Mouse (Mus musculus) intestine, embryonic 16.5 days (tissue): ENCODE measurements around the gene Slc3a2. TPM values are rescaled to one million over a fixed set of nuclear protein-coding genes. Genes with fewer than 3 reads are reported as not detected.
"Not testable (repeated sequence)": the region's sequence is repeated elsewhere in the genome, so short reads cannot be mapped to it uniquely, and the experiment has no call there.

Experiments used
- ATAC-seq: fragments of 200-750 bp; cut with Nextera tagmentation; 2 replicates; pipeline ENCODE4 v1.8.0; 2017; ENCODE audit warnings: moderate TSS enrichment, moderate library complexity
- H3K27ac ChIP-seq: fragments of 300-500 bp; sonication (generic); 2 replicates; pipeline ENCODE4 v1.5.1; 2014; ENCODE audit warnings: mild to moderate bottlenecking, low read length
- H3K27me3 ChIP-seq: fragments of 300-500 bp; sonication (generic); replicated peaks from 2 replicates; pipeline ENCODE4 v1.6.1; 2014; ENCODE audit warnings: low read length, control low read depth, mixed read lengths; ENCODE audit not compliant: control insufficient read depth, insufficient read depth
- H3K36me3 ChIP-seq: fragments of 300-500 bp; sonication (generic); 2 replicates; pipeline ENCODE4 v1.6.1; 2014; ENCODE audit warnings: low read length, control low read depth; ENCODE audit not compliant: control insufficient read depth, insufficient read depth
- H3K4me1 ChIP-seq: fragments of 300-500 bp; sonication (generic); 2 replicates; pipeline ENCODE4 v1.6.1; 2014; ENCODE audit warnings: low read length, control low read depth, mixed read lengths; ENCODE audit not compliant: control insufficient read depth, insufficient read depth
- H3K4me2 ChIP-seq: fragments of 300-500 bp; sonication (generic); 2 replicates; pipeline ENCODE4 v1.6.1; 2014; ENCODE audit warnings: low read depth, low read length, control low read depth
- H3K4me3 ChIP-seq: fragments of 300-500 bp; sonication (generic); 2 replicates; pipeline ENCODE4 v1.5.1; 2014; ENCODE audit warnings: mild to moderate bottlenecking, low read length
- H3K9ac ChIP-seq: fragments of 300-500 bp; sonication (generic); 2 replicates; pipeline ENCODE4 v1.6.1; 2014; ENCODE audit warnings: low read depth, low read length
- H3K9me3 ChIP-seq: fragments of 300-500 bp; sonication (generic); 2 replicates; pipeline ENCODE4 v1.6.1; 2016; ENCODE audit warnings: low read length, control low read depth; ENCODE audit not compliant: control insufficient read depth
- WGBS: fragments of 180-500 bp; shearing (Covaris S2); extraction: QIAGEN DNeasy Blood & Tissue Kit; methylation state at CpG from one replicate; pipeline ENCODE4 v1.1.7; 2014; 5-methylcytosine and 5-hydroxymethylcytosine counted together
- polyA plus RNA-seq: library from polyadenylated mRNA; unstranded; fragments of >200 nt; fragmentation: Nextera tagmentation; extraction: Ambion mirVana; gene quantifications from 2 replicates; pipeline ENCODE4 v1.2.1, GENCODE M21; 2015

Slc3a2 gene
- polyA plus RNA-seq, 1 experiment from 2014 or later = 211 TPM

DNA sequence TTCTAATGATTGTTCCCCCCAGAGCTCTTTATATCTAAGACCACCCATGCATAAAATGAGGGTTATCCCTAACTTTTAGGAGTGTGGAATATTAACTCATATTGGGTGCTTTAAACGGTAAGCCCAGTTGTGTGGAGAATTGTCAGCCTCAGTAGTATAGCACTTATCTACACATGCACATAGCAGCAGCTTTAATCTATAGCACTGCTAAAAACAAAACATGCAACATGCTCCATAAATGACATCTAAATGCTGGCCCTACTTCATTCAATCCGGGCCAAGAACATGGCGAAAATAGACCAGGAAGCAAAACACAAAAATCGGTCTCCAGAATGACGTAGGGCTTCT, 636 bp downstream of the Slc3a2 start:
- no peak; the same call in 1 of the 2 replicates for ATAC-seq
- peak overlapping the region; percentile 59 for H3K4me3 ChIP-seq
- no peaks in the 10 kb centered on the region for H3K27me3 ChIP-seq
- WGBS = under 1% methylated on average over 5 of the region's 5 CpGs
- H3K9me3 ChIP-seq = no peaks in the 10 kb centered on the region
- peaks cover 3% of the 10 kb centered on the region; the same call in 1 of the 2 replicates for H3K36me3 ChIP-seq
- H3K27ac ChIP-seq = peak overlapping the region; percentile 99
- H3K9ac ChIP-seq = peak overlapping the region; percentile 90
- H3K4me2 ChIP-seq = peak overlapping the region; percentile 60
- peaks cover 13% of the 10 kb centered on the region for H3K4me1 ChIP-seq

DNA sequence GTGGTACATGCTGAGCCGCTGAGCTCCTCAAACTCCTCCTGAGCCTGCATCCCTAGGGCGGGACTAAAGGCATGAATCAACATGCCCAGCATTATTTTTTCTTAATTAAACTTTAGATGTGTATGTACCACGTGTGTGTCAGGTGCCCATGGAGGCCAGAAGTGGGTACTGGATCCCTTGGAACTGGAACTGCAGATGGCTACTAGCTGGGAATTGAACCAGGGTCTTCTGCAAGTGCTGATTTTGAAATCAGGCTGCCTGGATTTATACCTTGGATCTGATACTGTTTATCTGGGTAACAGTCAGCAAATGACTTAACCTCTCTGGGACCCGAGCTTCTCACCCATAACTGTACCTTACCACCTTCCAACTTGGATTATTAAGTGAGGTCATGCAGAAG, 1.1 kb downstream of the Slc3a2 start:
- 49% methylated on average over 4 of the region's 4 CpGs for WGBS
- Histone ChIP-seq H3K4me2 (peak overlapping the region; percentile 60), H3K27ac (peak overlapping the region; percentile 99), H3K9ac (peak overlapping the region; percentile 90), H3K9me3 (no peaks in the 10 kb centered on the region), H3K4me1 (peaks cover 13% of the 10 kb centered on the region), H3K4me3 (peak overlapping the region; percentile 59), H3K27me3 (no peaks in the 10 kb centered on the region), H3K36me3 (peaks cover 3% of the 10 kb centered on the region; the same call in 1 of the 2 replicates)
- no peak for ATAC-seq

DNA sequence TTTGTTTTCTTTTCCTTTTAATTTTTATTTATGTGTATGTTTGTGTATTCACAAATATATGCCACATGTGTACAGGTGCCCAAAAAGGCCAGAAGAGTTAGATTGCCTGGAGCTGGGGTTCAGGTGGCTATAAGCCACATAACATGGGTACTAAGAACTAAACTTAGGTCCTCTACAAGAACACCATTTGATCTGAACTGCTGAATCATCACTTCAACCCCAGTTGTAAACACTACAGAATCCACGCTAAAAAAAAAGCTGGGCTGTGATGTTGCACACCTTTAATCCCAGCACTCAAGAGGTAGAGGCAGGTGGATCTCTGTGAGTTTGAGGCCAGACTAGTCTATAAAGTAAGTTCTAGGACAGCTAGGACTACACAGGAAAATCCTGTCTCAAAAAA, 1.8 kb downstream of the Slc3a2 start:
- Histone ChIP-seq H3K4me2 (no peak overlapping the region), H3K4me1 (peaks cover 13% of the 10 kb centered on the region), H3K9me3 (no peaks in the 10 kb centered on the region), H3K27ac (no peak overlapping the region), H3K36me3 (peaks cover 3% of the 10 kb centered on the region; the same call in 1 of the 2 replicates), H3K27me3 (no peaks in the 10 kb centered on the region), H3K9ac (no peak overlapping the region), H3K4me3 (no peak overlapping the region)
- ATAC-seq = no peak
- 66% methylated on average over 1 of the region's 1 CpGs for WGBS

DNA sequence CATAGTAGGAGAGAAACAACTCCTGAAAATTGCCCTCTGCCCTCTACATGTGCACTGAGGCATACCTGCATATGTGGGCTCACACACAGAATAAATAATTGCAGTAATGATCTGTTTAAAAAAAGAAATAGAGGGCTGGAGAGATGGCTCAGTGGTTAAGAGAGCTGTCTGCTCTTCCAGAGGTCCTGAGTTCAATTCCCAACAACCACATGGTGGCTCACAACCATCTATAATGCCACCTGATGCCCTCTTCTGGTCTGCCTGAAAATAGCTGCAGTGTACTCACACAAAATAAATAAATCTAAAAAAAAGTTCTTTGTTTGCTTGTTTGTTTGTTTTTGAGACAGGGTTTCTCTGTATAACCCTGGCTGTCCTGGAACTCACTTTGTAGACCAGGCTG, 4.1 kb downstream of the Slc3a2 start:
- not testable (repeated sequence) for H3K27ac ChIP-seq, H3K4me3 ChIP-seq, H3K36me3 ChIP-seq, H3K27me3 ChIP-seq, H3K4me2 ChIP-seq, H3K9me3 ChIP-seq, H3K4me1 ChIP-seq, H3K9ac ChIP-seq, ATAC-seq

DNA sequence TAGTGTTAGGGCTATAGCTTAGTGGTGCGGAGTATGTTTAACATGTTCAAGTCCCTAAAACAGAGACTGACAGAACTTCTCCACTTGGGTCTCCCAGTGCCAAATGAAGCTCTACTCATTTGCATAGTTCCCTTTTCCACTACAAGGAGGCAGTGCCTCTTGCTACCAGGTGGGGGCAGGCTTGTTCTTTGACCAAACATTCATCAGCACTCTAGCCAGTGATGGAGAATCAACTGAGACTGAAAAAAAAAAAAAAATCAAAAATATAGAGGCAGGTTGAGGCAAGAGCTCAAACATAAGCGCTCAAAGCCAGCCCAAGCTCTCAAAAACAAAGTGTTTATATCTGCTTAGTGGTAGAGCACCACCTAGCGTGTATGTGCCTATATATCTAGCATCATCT, 4.8 kb downstream of the Slc3a2 start:
- H3K27ac ChIP-seq = no peak overlapping the region
- H3K4me3 ChIP-seq = no peak overlapping the region
- no peak for ATAC-seq
- H3K27me3 ChIP-seq = no peaks in the 10 kb centered on the region
- no peaks in the 10 kb centered on the region for H3K36me3 ChIP-seq
- H3K9me3 ChIP-seq = no peaks in the 10 kb centered on the region
- H3K9ac ChIP-seq = no peak overlapping the region
- WGBS = 67% methylated on average over 3 of the region's 3 CpGs
- peaks cover 7% of the 10 kb centered on the region for H3K4me1 ChIP-seq
- no peak overlapping the region for H3K4me2 ChIP-seq

DNA sequence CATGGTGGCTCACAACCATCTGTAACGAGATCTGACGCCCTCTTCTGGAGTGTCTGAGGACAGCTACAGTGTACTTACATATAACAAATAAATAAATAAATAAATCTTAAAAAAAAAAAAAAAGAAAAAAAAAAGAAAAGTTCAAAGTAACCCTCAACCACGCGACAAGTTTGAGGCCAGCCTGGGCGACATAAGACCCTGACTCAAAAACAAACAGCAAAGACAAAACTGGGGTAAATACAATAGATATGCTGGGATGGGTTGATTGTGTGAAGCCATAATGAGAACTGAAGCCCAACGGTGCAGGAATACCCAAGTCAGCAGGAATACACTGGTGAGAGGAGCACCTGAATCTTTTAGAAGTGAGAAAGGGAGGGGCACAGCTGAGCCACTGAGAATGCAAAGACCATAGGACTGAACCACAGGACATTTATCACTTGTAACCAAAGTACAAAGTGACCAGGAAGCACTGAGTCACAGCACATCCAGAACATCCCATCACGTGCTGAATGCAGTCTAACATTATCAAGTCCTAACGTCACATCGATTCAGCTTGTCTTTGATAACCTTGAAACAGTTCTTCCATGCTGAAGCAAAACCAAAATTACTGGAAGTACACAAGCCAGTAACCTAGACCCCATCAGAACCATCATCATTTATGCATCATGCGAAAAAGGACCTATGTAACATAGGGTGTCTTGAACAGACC, 6.2 kb downstream of the Slc3a2 start:
- no peak overlapping the region for H3K9ac ChIP-seq
- H3K36me3 ChIP-seq = 0 out of 2 replicates have a peak, but pooled peaks cover 1% of the 10 kb centered on the region
- H3K27ac ChIP-seq = no peak overlapping the region
- H3K4me2 ChIP-seq = no peak overlapping the region
- no peaks in the 10 kb centered on the region for H3K27me3 ChIP-seq
- H3K4me1 ChIP-seq = peaks cover 13% of the 10 kb centered on the region
- H3K9me3 ChIP-seq = no peaks in the 10 kb centered on the region
- no peak for ATAC-seq
- WGBS = 76% methylated on average over 8 of the region's 10 CpGs
- no peak overlapping the region for H3K4me3 ChIP-seq

DNA sequence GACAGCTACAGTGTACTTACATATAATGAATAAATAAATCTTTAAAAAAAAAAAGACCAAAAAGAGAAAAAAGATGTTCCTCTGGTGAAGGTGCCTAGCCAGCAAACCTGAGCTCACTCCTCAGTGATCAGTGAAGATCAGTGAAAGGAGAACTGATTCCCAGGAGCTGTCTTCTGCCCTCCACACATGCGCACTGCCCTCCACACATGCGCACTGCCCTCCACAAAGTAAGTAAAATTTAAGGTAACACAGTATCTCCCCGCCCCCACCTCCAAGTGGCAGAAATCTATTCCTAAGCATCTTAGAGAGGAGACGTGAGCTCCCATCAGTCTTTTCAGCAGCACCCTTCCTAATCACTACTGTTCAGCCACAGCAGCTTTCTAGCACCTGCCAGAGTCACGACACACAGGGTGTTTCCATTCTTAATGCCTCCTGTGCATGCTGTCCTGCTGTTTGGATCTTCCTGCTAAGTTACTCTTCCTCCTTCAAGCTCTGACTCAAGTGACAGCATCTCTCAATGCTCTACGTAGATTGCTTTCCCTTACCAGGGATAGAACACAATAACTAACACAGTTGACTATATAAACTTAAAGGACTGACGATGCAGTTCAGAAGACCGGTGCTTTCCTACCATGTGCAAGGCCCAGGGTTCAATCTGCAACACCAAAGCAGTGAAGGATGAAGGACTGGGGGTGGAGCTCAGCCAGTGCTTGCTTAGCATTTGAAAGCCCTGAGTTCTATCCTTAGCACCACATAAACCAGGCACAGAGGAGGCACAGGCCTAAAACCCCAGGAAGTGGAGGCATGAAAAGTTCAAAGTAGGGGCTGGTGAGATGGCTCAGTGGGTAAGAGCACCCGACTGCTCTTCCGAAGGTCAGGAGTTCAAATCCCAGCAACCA, 7.1 kb downstream of the Slc3a2 start:
- peaks cover 18% of the 10 kb centered on the region for H3K4me1 ChIP-seq
- WGBS = 77% methylated on average over 10 of the region's 10 CpGs
- no peak overlapping the region for H3K4me2 ChIP-seq
- no peak for ATAC-seq
- H3K4me3 ChIP-seq = no peak overlapping the region
- no peaks in the 10 kb centered on the region for H3K9me3 ChIP-seq
- H3K27me3 ChIP-seq = no peaks in the 10 kb centered on the region
- peak overlapping the region; percentile 14 for H3K27ac ChIP-seq
- no peak overlapping the region for H3K9ac ChIP-seq
- 0 out of 2 replicates have a peak, but pooled peaks cover 6% of the 10 kb centered on the region for H3K36me3 ChIP-seq

DNA sequence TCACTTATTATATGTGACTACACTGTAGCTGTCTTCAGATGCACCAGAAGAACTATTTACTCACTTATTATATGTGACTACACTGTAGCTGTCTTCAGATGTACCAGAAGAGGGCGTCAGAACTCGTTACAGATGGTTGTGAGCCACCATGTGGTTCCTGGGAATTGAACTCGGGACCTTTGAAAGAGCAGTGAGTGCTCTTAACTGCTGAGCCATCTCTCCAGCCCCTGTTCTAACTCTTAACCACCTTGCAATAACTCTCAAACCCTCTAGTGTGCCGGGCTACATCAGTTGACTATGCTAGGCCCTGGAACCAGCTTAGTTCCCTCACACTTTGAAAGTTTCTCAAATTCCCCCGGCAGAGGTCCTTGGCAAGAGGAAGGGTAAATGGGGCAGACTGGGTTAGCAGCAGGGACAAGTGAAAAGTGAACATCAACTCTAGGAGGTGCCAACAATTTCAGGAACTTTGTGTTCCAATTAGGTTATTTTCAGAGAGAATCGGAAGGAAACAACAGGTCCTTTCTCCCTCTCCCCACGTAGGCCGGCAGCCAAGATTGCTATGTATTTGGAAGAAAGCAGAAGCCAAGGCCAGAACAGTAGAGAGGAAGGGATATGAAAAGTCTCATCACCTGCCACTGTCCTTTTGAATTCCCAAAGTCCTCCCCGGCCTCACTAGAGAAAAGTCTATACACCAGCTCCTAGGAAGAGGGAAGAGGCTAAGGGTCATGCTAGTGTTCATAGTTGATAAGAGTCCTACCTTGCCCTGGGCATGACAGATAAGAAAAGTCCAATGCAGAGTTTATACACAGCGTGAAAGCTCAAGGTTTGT, 8.3 kb downstream of the Slc3a2 start:
- Histone ChIP-seq H3K4me3 (no peak overlapping the region), H3K27ac (peak overlapping the region; percentile 77), H3K9ac (no peak overlapping the region), H3K9me3 (no peaks in the 10 kb centered on the region), H3K4me1 (peaks cover 30% of the 10 kb centered on the region), H3K4me2 (no peak overlapping the region; the same call in 1 of the 2 replicates), H3K36me3 (0 out of 2 replicates have a peak, but pooled peaks cover 6% of the 10 kb centered on the region), H3K27me3 (no peaks in the 10 kb centered on the region)
- 69% methylated on average over 10 of the region's 10 CpGs for WGBS
- ATAC-seq = peak; percentile 37
